Mouse (Mus musculus) layer of hippocampus, adult 2 months (tissue): ENCODE data around the gene Npb. TPM values are rescaled to one million over a fixed set of nuclear protein-coding genes. Genes with fewer than 3 reads are reported as not detected.
A peak's percentile ranks its signal among the peaks of the same experiment; 100 is the strongest.
"Not testable (repeated sequence)": the region's sequence is repeated elsewhere in the genome, so short reads cannot be mapped to it uniquely, and the experiment has no call there.

Source experiments
- DNase-seq, 2 experiments: peaks; one replicate each; pipeline ENCODE4 v3.0.0; 2022; ENCODE audit warnings: low spot score in 2 of 2
- H3K27ac ChIP-seq: fragments of 200-600 bp; 2 replicates; pipeline ENCODE4 v1.8.1; 2022
- H3K4me3 ChIP-seq: fragments of 200-600 bp; 2 replicates; pipeline ENCODE4 v1.8.1; 2022; ENCODE audit warnings: mild to moderate bottlenecking
- CTCF ChIP-seq: fragments of 200-600 bp; conservative IDR thresholded peaks from 2 replicates; pipeline ENCODE4 v1.8.1; 2022; ENCODE audit warnings: antibody characterized with exemption, mild to moderate bottlenecking, moderate library complexity
- long read RNA-seq, 2 experiments: library from polyadenylated mRNA; stranded (forward); transcript quantifications; one replicate each; pipeline ENCODE4 v2.0.0; 2021; ENCODE audit warnings: borderline mapping rate in 2 of 2
- total RNA-seq, 2 experiments: library from RNA; stranded (reverse); gene quantifications; 2 replicates each; pipeline ENCODE4 v1.2.3; 2021

Gene Npb
- 1 to 10 TPM; 1.3 to 1.7 TPM for total RNA-seq
- long read RNA-seq, experiment 1, partial matches to known transcripts = 0 of 1 reads
- long read RNA-seq, experiment 1, other reads (novel, unspliced or antisense) = 0 of 1 reads
- long read RNA-seq, experiment 2 = 0 reads

GRCm38 (mm10) chr11:120608241-120609034 is at the start of gene Npb:
Npb (plus strand) TSS chr11:120608477.
- no peak for DNase-seq
- no peak for TF ChIP-seq CTCF
- H3K4me3 ChIP-seq = no peak within 1 kb of the TSS; the same call in 1 of the 2 replicates
- H3K27ac ChIP-seq = no peak within 1 kb of the TSS

GRCm38 (mm10) chr11:120558843-120559242 is 49.4 kb upstream of the Npb start:
- not testable (repeated sequence) for DNase-seq, H3K27ac ChIP-seq, H3K4me3 ChIP-seq
- peak; percentile 16; the same call in 1 of the 2 replicates for TF ChIP-seq CTCF

GRCm38 (mm10) chr11:120560952-120561728 is 47.1 kb upstream of the Npb start:
- no peak for DNase-seq
- no peak for TF ChIP-seq CTCF
- Histone ChIP-seq H3K4me3 (no peak overlapping the region), H3K27ac (no peak overlapping the region)

- no peak for DNase-seq
- TF ChIP-seq CTCF = no peak
- H3K4me3 ChIP-seq = no peak overlapping the region
- H3K27ac ChIP-seq = no peak overlapping the region
Measured at GRCm38 (mm10) chr11:120562949-120563348, 45.3 kb upstream of the Npb start.

GRCm38 (mm10) chr11:120565114-120565513 is 43.2 kb upstream of the Npb start:
- no peak for DNase-seq
- H3K27ac ChIP-seq = no peak overlapping the region
- TF ChIP-seq CTCF = no peak
- no peak overlapping the region for H3K4me3 ChIP-seq

- TF ChIP-seq CTCF = no peak
- Histone ChIP-seq H3K4me3 (no peak overlapping the region), H3K27ac (no peak overlapping the region)
- no peak for DNase-seq
Measured at GRCm38 (mm10) chr11:120568324-120568723, 40.0 kb upstream of the Npb start.

GRCm38 (mm10) chr11:120571122-120571521 is 37.2 kb upstream of the Npb start:
- no peak for DNase-seq
- Histone ChIP-seq H3K27ac (no peak overlapping the region), H3K4me3 (no peak overlapping the region)
- TF ChIP-seq CTCF = no peak

GRCm38 (mm10) chr11:120571754-120572416 is 36.4 kb upstream of the Npb start:
- H3K27ac ChIP-seq = peak overlapping the region; percentile 93
- no peak for DNase-seq
- TF ChIP-seq CTCF = no peak

GRCm38 (mm10) chr11:120572417-120572751 is 35.9 kb upstream of the Npb start:
- Histone ChIP-seq H3K27ac (peak overlapping the region; percentile 93), H3K4me3 (peak overlapping the region; percentile 97)
- TF ChIP-seq CTCF = no peak; the same call in 1 of the 2 replicates
- no peak for DNase-seq

More at GRCm38 (mm10) chr11:120571754-120572416, 36.4 kb upstream of the Npb start:
- peak overlapping the region; percentile 97 for H3K4me3 ChIP-seq

GRCm38 (mm10) chr11:120572752-120573584 is 35.3 kb upstream of the Npb start, which contains the start of gene P4hb:
P4hb (minus strand) TSS chr11:120573253.
- TF ChIP-seq CTCF = no peak
- DNase-seq = peak; percentile 99 to 100
- Histone ChIP-seq H3K4me3 (peak within 1 kb of the TSS; percentile 97), H3K27ac (peak within 1 kb of the TSS; percentile 93)

- DNase-seq = no peak
- TF ChIP-seq CTCF = no peak
- peak overlapping the region; percentile 85 for H3K27ac ChIP-seq
Measured at GRCm38 (mm10) chr11:120573585-120574277, 34.5 kb upstream of the Npb start.

More at GRCm38 (mm10) chr11:120573585-120574277, 34.5 kb upstream of the Npb start:
- H3K4me3 ChIP-seq = peak overlapping the region; percentile 97
